ENCODE assay signal across 8 mouse cellular contexts in the genomic region with DNA sequence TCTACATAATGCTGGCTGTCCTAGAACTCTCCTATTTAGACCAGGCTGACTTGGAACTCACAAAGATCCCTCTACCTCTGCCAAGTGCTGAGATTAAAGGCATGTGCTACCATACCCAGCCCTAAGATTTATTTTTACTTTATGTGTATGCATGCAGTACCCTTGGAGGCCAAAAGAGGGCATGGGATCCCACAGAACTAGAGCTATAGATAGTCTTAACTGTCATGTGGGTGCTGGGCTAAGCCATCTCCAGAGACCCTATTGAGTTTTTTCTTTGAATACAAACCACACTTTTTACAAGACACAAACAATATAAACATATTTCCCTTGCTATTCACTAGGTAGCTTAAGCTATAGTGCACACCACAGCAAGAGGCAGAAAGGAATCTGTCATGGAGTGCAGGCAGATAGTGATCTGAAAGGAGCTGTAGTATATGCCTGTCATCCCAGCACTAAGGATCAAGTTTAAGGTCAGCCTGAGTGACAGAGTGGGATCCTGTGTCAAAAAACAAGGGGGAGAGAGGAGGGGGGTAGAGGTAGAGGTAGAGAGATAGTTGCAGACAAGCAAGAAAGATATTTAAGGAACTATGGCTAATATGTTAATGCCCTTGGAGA. TPM values are rescaled to one million over a fixed set of nuclear protein-coding genes. Genes with fewer than 3 reads are reported as not detected.
A peak's percentile ranks its signal among the peaks of the same experiment; 100 is the strongest.
DNase-seq lines count a peak whose midpoint lies in the region; ATAC-seq and TF ChIP-seq lines count a peak whose summit lies in the region.

No protein-coding gene starts in this region.

- peak; percentile 66 to 71 for DNase-seq in heart, adult 2 months
- peak; percentile 83 to 84 for DNase-seq in cerebellum, postnatal 14 days
- peak; percentile 57 for DNase-seq in gastrocnemius, postnatal 14 days
- DNase-seq in left cerebral cortex, postnatal 36 days (ENCODE audit: low spot score in 2 of 2), result peak; percentile 53 to 71
- peak; percentile 48 to 78 for DNase-seq in spleen, postnatal 10 days (ENCODE audit: low spot score in 2 of 2)

- H3K27ac ChIP-seq in heart, adult 2 months, result no peak overlapping the region
- no peak overlapping the region for H3K27ac ChIP-seq in heart, embryonic 12.5 days (ENCODE audit: poor library complexity, severe bottlenecking)
- H3K27ac ChIP-seq in intestine, postnatal 0 days (ENCODE audit: low read depth, low read length), result no peak overlapping the region

- no peak for TF ChIP-seq POLR2A in heart, adult 2 months (IDR thresholded peaks at IDR 0.05; ENCODE audit: insufficient read depth, low read depth, low read length)

- intact Hi-C loops in heart, adult 2 months (cut with DNase I), result loop anchor here (1.0 to 2.0 kb wide), 2 partner anchors 106 to 123 kb away; no protein-coding TSS in a partner anchor
- intact Hi-C loops in gastrocnemius, postnatal 14 days (cut with DNase I; ENCODE audit: low total_unique reads), result loop anchor here (5.0 kb wide), 1 partner anchor 120 kb away; the partner anchor contains the start of gene Ddx55
- intact Hi-C loops in left cerebral cortex, postnatal 36 days (cut with DNase I), result no loop called here

- TF ChIP-seq EP300 in heart, adult 2 months (IDR thresholded peaks at IDR 0.05; ENCODE audit: insufficient read depth, low read depth, low read length), result no peak

- no peaks in the 10 kb centered on the region for H3K79me2 ChIP-seq in heart, adult 2 months (replicated peaks; ENCODE audit: control insufficient read depth, insufficient read depth, low read length)

- no peaks in the 10 kb centered on the region for H3K36me3 ChIP-seq in heart, adult 2 months (ENCODE audit: control insufficient read depth, insufficient read depth, low read length)
- no peaks in the 10 kb centered on the region for H3K36me3 ChIP-seq in heart, embryonic 12.5 days
- H3K36me3 ChIP-seq in intestine, postnatal 0 days (ENCODE audit: control insufficient read depth, insufficient read depth), result no peaks in the 10 kb centered on the region

- TF ChIP-seq CTCF in heart, adult 2 months (IDR thresholded peaks at IDR 0.05), result peak; percentile 95; the same call in 1 of the 2 replicates
- TF ChIP-seq CTCF in intestine, postnatal 0 days (IDR thresholded peaks at IDR 0.05; ENCODE audit: low read depth), result peak; percentile 89

- no peaks in the 10 kb centered on the region for H3K9me3 ChIP-seq in heart, embryonic 12.5 days (replicated peaks)
- no peaks in the 10 kb centered on the region for H3K9me3 ChIP-seq in intestine, postnatal 0 days (ENCODE audit: control insufficient read depth)

- no peak overlapping the region for H3K4me3 ChIP-seq in heart, adult 2 months
- no peak overlapping the region for H3K4me3 ChIP-seq in heart, embryonic 12.5 days
- H3K4me3 ChIP-seq in intestine, postnatal 0 days (ENCODE audit: low read depth, low read length), result no peak overlapping the region

- no peak overlapping the region for H3K4me2 ChIP-seq in heart, embryonic 12.5 days
- no peak overlapping the region for H3K4me2 ChIP-seq in intestine, postnatal 0 days (replicated peaks; ENCODE audit: low read depth)

- no peaks in the 10 kb centered on the region for H3K27me3 ChIP-seq in heart, adult 2 months (ENCODE audit: control insufficient read depth, insufficient read depth, low read length)
- H3K27me3 ChIP-seq in heart, embryonic 12.5 days (replicated peaks), result no peaks in the 10 kb centered on the region
- H3K27me3 ChIP-seq in intestine, postnatal 0 days (replicated peaks; ENCODE audit: control insufficient read depth, insufficient read depth, low read length), result no peaks in the 10 kb centered on the region

- H3K4me1 ChIP-seq in heart, adult 2 months (ENCODE audit: control insufficient read depth, insufficient read depth, low read length), result no peaks in the 10 kb centered on the region
- H3K4me1 ChIP-seq in heart, embryonic 12.5 days (replicated peaks), result peaks cover 5% of the 10 kb centered on the region; the same call in 1 of the 2 replicates
- H3K4me1 ChIP-seq in intestine, postnatal 0 days (replicated peaks; ENCODE audit: control insufficient read depth, insufficient read depth, low read length), result no peaks in the 10 kb centered on the region

- ATAC-seq in heart, embryonic 12.5 days (ENCODE audit: insufficient number of reproducible peaks, low FRiP score), result no peak
- ATAC-seq in intestine, postnatal 0 days, result peak; percentile 35; the same call in 1 of the 2 replicates
- peak; percentile 99 for ATAC-seq in megakaryocyte progenitor cell, adult 5-6 weeks (replicated peaks; ENCODE audit: poor library complexity)

- H3K9ac ChIP-seq in heart, adult 2 months (ENCODE audit: low read depth, low read length), result peak overlapping the region; percentile 37; the same call in 1 of the 2 replicates
- no peak overlapping the region for H3K9ac ChIP-seq in heart, embryonic 12.5 days
- H3K9ac ChIP-seq in intestine, postnatal 0 days (ENCODE audit: low read depth, low read length), result no peak overlapping the region

RNA-seq across cellular contexts. Expression of gene Sbno1, which starts 6.7 kb away (rescaled TPM):
- 10 to 100 TPM; 58.8 to 62.9 TPM for total RNA-seq in heart, adult 2 months (2021)
- polyA plus RNA-seq in heart, adult 2 months (2012; rRNA removed), result 11.3 and 18.5 TPM in 2 replicates
- polyA plus RNA-seq in heart, embryonic 12.5 days (2016; fragmentation: Nextera tagmentation; extraction: Ambion mirVana), result 71.8 and 75.3 TPM in 2 replicates
- 10 to 100 TPM; 32.4 to 35.6 TPM for total RNA-seq in gastrocnemius, postnatal 14 days (2021)
- 49.3 and 56.6 TPM in 2 replicates for polyA plus RNA-seq in intestine, postnatal 0 days (2015; fragmentation: Nextera tagmentation; extraction: Ambion mirVana)
- total RNA-seq in left cerebral cortex, postnatal 36 days (2021), result 100 to 1,000 TPM; 152 to 175 TPM
- 94.8 and 95.7 TPM in 2 replicates for total RNA-seq in megakaryocyte progenitor cell, adult 5-6 weeks (2015)
- total RNA-seq in megakaryocyte progenitor cell, adult 5-6 weeks (2017), result 162 and 219 TPM in 2 replicates

RNA-seq across cellular contexts. Expression of gene Kmt5a, which starts 7.2 kb away (rescaled TPM):
- 100 to 1,000 TPM; 191 to 210 TPM for total RNA-seq in heart, adult 2 months (2021)
- polyA plus RNA-seq in heart, adult 2 months (2012; rRNA removed), result 136 and 162 TPM in 2 replicates
- polyA plus RNA-seq in heart, embryonic 12.5 days (2016; fragmentation: Nextera tagmentation; extraction: Ambion mirVana), result 81.1 and 85.4 TPM in 2 replicates
- 10 to 100 TPM; 56.4 to 66.0 TPM for total RNA-seq in gastrocnemius, postnatal 14 days (2021)
- polyA plus RNA-seq in intestine, postnatal 0 days (2015; fragmentation: Nextera tagmentation; extraction: Ambion mirVana), result 77.5 and 80.5 TPM in 2 replicates
- total RNA-seq in left cerebral cortex, postnatal 36 days (2021), result 10 to 100 TPM; 55.1 to 67.8 TPM
- total RNA-seq in megakaryocyte progenitor cell, adult 5-6 weeks (2015), result 285 and 312 TPM in 2 replicates
- total RNA-seq in megakaryocyte progenitor cell, adult 5-6 weeks (2017), result 134 and 164 TPM in 2 replicates

RNA-seq across cellular contexts. Expression of gene Rilpl2, which starts 45.7 kb away (rescaled TPM):
- 1 to 10 TPM; 6.8 to 9.1 TPM for total RNA-seq in heart, adult 2 months (2021)
- polyA plus RNA-seq in heart, adult 2 months (2012; rRNA removed), result 6.9 and 8.4 TPM in 2 replicates
- polyA plus RNA-seq in heart, embryonic 12.5 days (2016; fragmentation: Nextera tagmentation; extraction: Ambion mirVana), result 13.5 and 13.6 TPM in 2 replicates
- 1 to 10 TPM; 4.2 to 4.6 TPM for total RNA-seq in gastrocnemius, postnatal 14 days (2021)
- 48.2 and 49.7 TPM in 2 replicates for polyA plus RNA-seq in intestine, postnatal 0 days (2015; fragmentation: Nextera tagmentation; extraction: Ambion mirVana)
- total RNA-seq in left cerebral cortex, postnatal 36 days (2021), result 10 to 100 TPM; 18.8 to 20.5 TPM
- total RNA-seq in megakaryocyte progenitor cell, adult 5-6 weeks (2015), result 49.0 and 63.6 TPM in 2 replicates
- total RNA-seq in megakaryocyte progenitor cell, adult 5-6 weeks (2017), result 45.2 and 50.1 TPM in 2 replicates

RNA-seq across cellular contexts. Expression of gene Snrnp35, which starts 50.4 kb away (rescaled TPM):
- 10 to 100 TPM; 10.5 to 14.5 TPM for total RNA-seq in heart, adult 2 months (2021)
- 2.4 and 4.5 TPM in 2 replicates for polyA plus RNA-seq in heart, adult 2 months (2012; rRNA removed)
- 23.9 and 24.0 TPM in 2 replicates for polyA plus RNA-seq in heart, embryonic 12.5 days (2016; fragmentation: Nextera tagmentation; extraction: Ambion mirVana)
- 10 to 100 TPM; 27.3 to 28.4 TPM for total RNA-seq in gastrocnemius, postnatal 14 days (2021)
- 15.5 and 17.9 TPM in 2 replicates for polyA plus RNA-seq in intestine, postnatal 0 days (2015; fragmentation: Nextera tagmentation; extraction: Ambion mirVana)
- 10 to 100 TPM; 22.7 to 28.0 TPM for total RNA-seq in left cerebral cortex, postnatal 36 days (2021)
- total RNA-seq in megakaryocyte progenitor cell, adult 5-6 weeks (2015), result 2.8 and 6.4 TPM in 2 replicates
- total RNA-seq in megakaryocyte progenitor cell, adult 5-6 weeks (2017), result 5.4 and 9.0 TPM in 2 replicates
